Mouse (Mus musculus): ENCODE measurements around the gene Hist1h3h. TPM values are rescaled to one million over a fixed set of nuclear protein-coding genes. Genes with fewer than 3 reads are reported as not detected.
"Not testable (repeated sequence)": the region's sequence is repeated elsewhere in the genome, so short reads cannot be mapped to it uniquely, and the experiment has no call there.

Hist1h3h gene
- polyA plus RNA-seq, 1 experiment: not detected

- no peaks in the 10 kb centered on the region for H3K4me1 ChIP-seq (ENCODE audit: control insufficient read depth, insufficient read depth, low read length)
- peak overlapping the region; percentile 47 for H3K4me3 ChIP-seq (replicated peaks; ENCODE audit: insufficient read depth, low read depth, low read length)
- H3K27ac ChIP-seq (ENCODE audit: insufficient read depth, low read length): peak overlapping the region; percentile 57
- DNase-seq: no peak
- TF ChIP-seq POLR2A (IDR thresholded peaks at IDR 0.05; ENCODE audit: borderline replicate concordance, insufficient read depth, low read length): no peak
- no peak for TF ChIP-seq CTCF (IDR thresholded peaks at IDR 0.05; ENCODE audit: borderline replicate concordance, insufficient read depth, low read depth, low read length)
- 4% methylated on average over 10 of the region's 10 CpGs for WGBS
- no peaks in the 10 kb centered on the region for H3K27me3 ChIP-seq (ENCODE audit: control insufficient read depth, insufficient read depth, low read length)
Measured at GRCm38 (mm10) chr13:21753051-21753523, 35.6 kb downstream of the Hist1h3h start.

DNA sequence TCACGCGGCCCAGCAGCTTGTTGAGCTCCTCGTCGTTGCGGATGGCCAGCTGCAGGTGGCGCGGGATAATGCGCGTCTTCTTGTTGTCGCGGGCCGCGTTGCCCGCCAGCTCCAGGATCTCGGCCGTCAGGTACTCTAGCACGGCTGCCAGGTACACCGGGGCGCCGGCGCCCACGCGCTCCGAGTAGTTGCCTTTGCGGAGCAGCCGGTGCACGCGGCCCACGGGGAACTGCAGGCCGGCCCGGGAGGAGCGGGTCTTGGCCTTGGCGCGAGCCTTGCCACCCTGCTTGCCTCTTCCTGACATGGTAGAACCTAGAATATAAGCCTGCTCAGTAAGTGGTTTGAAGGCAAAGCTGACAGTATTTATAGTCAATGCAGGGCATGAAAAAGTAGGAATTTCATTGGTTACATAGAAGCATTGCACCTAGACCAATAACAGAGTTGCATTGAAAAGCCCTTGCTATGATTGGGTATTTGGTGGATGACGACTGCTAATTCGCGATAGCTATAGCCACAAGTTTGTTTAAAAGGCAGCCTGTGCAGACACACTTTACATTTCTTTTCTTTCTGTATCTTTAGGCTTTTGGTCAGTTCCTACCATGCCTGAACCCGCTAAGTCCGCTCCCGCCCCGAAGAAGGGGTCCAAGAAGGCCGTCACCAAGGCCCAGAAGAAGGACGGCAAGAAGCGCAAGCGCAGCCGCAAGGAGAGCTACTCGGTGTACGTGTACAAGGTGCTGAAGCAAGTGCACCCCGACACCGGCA, 36.2 kb downstream of the Hist1h3h start, which contains the start of the genes Hist1h2ak and Hist1h2bn:
Hist1h2ak (minus strand) TSS at position 304 of the 762 bp plus-strand sequence.
Hist1h2bn (plus strand) TSS at position 600 of the 762 bp plus-strand sequence.
- under 1% methylated on average over 47 of the region's 50 CpGs for WGBS
- H3K4me3 ChIP-seq (replicated peaks; ENCODE audit: insufficient read depth, low read depth, low read length): peak within 1 kb of the TSS; percentile 86
- peak; percentile 76 to 91 for DNase-seq
- TF ChIP-seq POLR2A (IDR thresholded peaks at IDR 0.05; ENCODE audit: borderline replicate concordance, insufficient read depth, low read length): 0 out of 2 replicates have a peak, but pooled peaks have one; percentile 39
- H3K4me1 ChIP-seq (ENCODE audit: control insufficient read depth, insufficient read depth, low read length); H3K27me3 ChIP-seq (ENCODE audit: control insufficient read depth, insufficient read depth, low read length): not testable (repeated sequence)
- H3K27ac ChIP-seq (ENCODE audit: insufficient read depth, low read length): peak within 1 kb of the TSS; percentile 57

DNA sequence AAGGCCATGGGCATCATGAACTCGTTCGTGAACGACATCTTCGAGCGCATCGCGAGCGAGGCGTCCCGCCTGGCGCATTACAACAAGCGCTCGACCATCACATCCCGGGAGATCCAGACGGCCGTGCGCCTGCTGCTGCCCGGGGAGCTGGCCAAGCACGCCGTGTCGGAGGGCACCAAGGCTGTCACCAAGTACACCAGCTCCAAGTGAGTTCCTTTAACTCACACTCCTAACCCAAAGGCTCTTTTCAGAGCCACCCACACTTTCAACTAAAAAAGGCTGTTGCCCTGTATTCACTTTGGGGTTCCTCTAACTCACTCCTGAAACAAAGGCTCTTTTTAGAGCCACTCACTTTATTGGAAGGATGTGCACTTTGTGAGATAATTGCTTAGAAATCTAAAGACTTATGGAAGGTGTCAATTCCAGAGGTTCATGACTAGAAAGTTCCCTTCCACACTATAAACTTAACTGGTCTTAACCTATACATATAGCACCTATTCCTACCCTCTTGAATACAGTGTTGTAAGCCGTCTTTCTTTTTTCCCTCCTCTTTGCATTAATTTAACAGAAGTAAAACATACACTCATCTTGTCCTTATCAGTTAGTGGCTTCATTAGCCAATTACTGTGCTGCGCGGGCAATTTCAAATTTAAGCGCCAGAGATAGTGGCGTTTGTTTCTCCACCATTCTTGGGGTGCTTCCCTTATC, 37.0 kb downstream of the Hist1h3h start:
- peak in 1 of 2 experiments; percentile 23 for DNase-seq
- not testable (repeated sequence) for H3K4me1 ChIP-seq (ENCODE audit: control insufficient read depth, insufficient read depth, low read length); H3K27ac ChIP-seq (ENCODE audit: insufficient read depth, low read length); H3K27me3 ChIP-seq (ENCODE audit: control insufficient read depth, insufficient read depth, low read length)
- peak overlapping the region; percentile 26 for H3K4me3 ChIP-seq (replicated peaks; ENCODE audit: insufficient read depth, low read depth, low read length)
- WGBS: 1% methylated on average over 23 of the region's 26 CpGs

GRCm38 (mm10) chr13:21755707-21756106, 38.2 kb downstream of the Hist1h3h start:
- no peaks in the 10 kb centered on the region for H3K27me3 ChIP-seq (ENCODE audit: control insufficient read depth, insufficient read depth, low read length)
- 57% methylated on average over 1 of the region's 1 CpGs for WGBS
- no peak overlapping the region for H3K4me3 ChIP-seq (replicated peaks; ENCODE audit: insufficient read depth, low read depth, low read length)
- H3K27ac ChIP-seq (ENCODE audit: insufficient read depth, low read length): no peak overlapping the region
- no peaks in the 10 kb centered on the region for H3K4me1 ChIP-seq (ENCODE audit: control insufficient read depth, insufficient read depth, low read length)
- DNase-seq: no peak
- TF ChIP-seq POLR2A (IDR thresholded peaks at IDR 0.05; ENCODE audit: borderline replicate concordance, insufficient read depth, low read length) (no peak), CTCF (IDR thresholded peaks at IDR 0.05; ENCODE audit: borderline replicate concordance, insufficient read depth, low read depth, low read length) (no peak)

Other genes with a start within 250 kb of the Hist1h3h start
- 0.44 and 0.54 TPM in 2 replicates for gene Nkapl, start 249.2 kb upstream of the Hist1h3h start, polyA plus RNA-seq (2012; rRNA removed)
- gene Zkscan4, start 238.8 kb upstream of the Hist1h3h start, polyA plus RNA-seq (2012; rRNA removed): 3.6 and 4.2 TPM in 2 replicates
- not detected in 2 replicates for gene Gm10065, start 238.2 kb upstream of the Hist1h3h start, polyA plus RNA-seq (2012; rRNA removed)
- gene AK157302, start 222.4 kb upstream of the Hist1h3h start, polyA plus RNA-seq (2012; rRNA removed): 1.5 and 1.8 TPM in 2 replicates
- gene Gm11273, start 216.2 kb upstream of the Hist1h3h start, polyA plus RNA-seq (2012; rRNA removed): 28.3 and 29.8 TPM in 2 replicates
- 7.5 and 9.8 TPM in 2 replicates for gene Zkscan8, start 186.5 kb upstream of the Hist1h3h start, polyA plus RNA-seq (2012; rRNA removed)
- gene Olfr1366, start 174.9 kb upstream of the Hist1h3h start, polyA plus RNA-seq (2012; rRNA removed): not detected in 2 replicates
- not detected in 2 replicates for gene Olfr1535, start 157.8 kb upstream of the Hist1h3h start, polyA plus RNA-seq (2012; rRNA removed)
- gene Olfr1364, start 135.9 kb upstream of the Hist1h3h start, polyA plus RNA-seq (2012; rRNA removed): not detected in 2 replicates
- not detected in 2 replicates for gene Olfr1362, start 103.6 kb upstream of the Hist1h3h start, polyA plus RNA-seq (2012; rRNA removed)
- gene Olfr11, start 75.1 kb upstream of the Hist1h3h start, polyA plus RNA-seq (2012; rRNA removed): 0.03 TPM in 1 of 2 replicates, not detected in the other
- not detected in 2 replicates for gene Olfr1361, start 54.3 kb upstream of the Hist1h3h start, polyA plus RNA-seq (2012; rRNA removed)
- gene Olfr1360, start 40.3 kb upstream of the Hist1h3h start, polyA plus RNA-seq (2012; rRNA removed): not detected in 2 replicates
- not detected in 2 replicates for gene Olfr1359, start 19.5 kb upstream of the Hist1h3h start, polyA plus RNA-seq (2012; rRNA removed)
- not detected in 2 replicates for gene Hist1h2bl, start 1.5 kb upstream of the Hist1h3h start, polyA plus RNA-seq (2012; rRNA removed)
- 0.84 and 1.5 TPM in 2 replicates for gene Hist1h2ai, start 1.2 kb upstream of the Hist1h3h start, polyA plus RNA-seq (2012; rRNA removed)
- gene Hist1h2bm, start 4.4 kb downstream of the Hist1h3h start, polyA plus RNA-seq (2012; rRNA removed): not detected in 2 replicates
- gene Hist1h4j, start 17.4 kb downstream of the Hist1h3h start, polyA plus RNA-seq (2012; rRNA removed): 2.4 and 3.6 TPM in 2 replicates
- 16.9 and 17.5 TPM in 2 replicates for gene Hist1h4k, start 32.8 kb downstream of the Hist1h3h start, polyA plus RNA-seq (2012; rRNA removed)
- 1.9 and 2.4 TPM in 2 replicates for gene Hist1h2ak, start 36.2 kb downstream of the Hist1h3h start, polyA plus RNA-seq (2012; rRNA removed)
- 1.2 and 2.6 TPM in 2 replicates for gene Hist1h2bn, start 36.5 kb downstream of the Hist1h3h start, polyA plus RNA-seq (2012; rRNA removed)
- 0.27 and 0.41 TPM in 2 replicates for gene Hist1h1b, start 63.0 kb downstream of the Hist1h3h start, polyA plus RNA-seq (2012; rRNA removed)
- gene Hist1h3i, start 65.7 kb downstream of the Hist1h3h start, polyA plus RNA-seq (2012; rRNA removed): 1.9 and 4.9 TPM in 2 replicates
- gene Hist1h2an, start 69.6 kb downstream of the Hist1h3h start, polyA plus RNA-seq (2012; rRNA removed): not detected in 2 replicates
- not detected in 2 replicates for gene Hist1h2bp, start 69.8 kb downstream of the Hist1h3h start, polyA plus RNA-seq (2012; rRNA removed)
- 1.2 and 2.3 TPM in 2 replicates for gene Hist1h2bq, start 92.5 kb downstream of the Hist1h3h start, polyA plus RNA-seq (2012; rRNA removed)
- gene Hist1h2ao, start 92.8 kb downstream of the Hist1h3h start, polyA plus RNA-seq (2012; rRNA removed): not detected in 2 replicates
- gene Hist1h4m, start 94.1 kb downstream of the Hist1h3h start, polyA plus RNA-seq (2012; rRNA removed): not detected in 2 replicates
- 12.7 and 19.8 TPM in 2 replicates for gene Hist1h4n, start 114.5 kb downstream of the Hist1h3h start, polyA plus RNA-seq (2012; rRNA removed)
- 1.5 and 1.6 TPM in 2 replicates for gene Hist1h2ap, start 115.8 kb downstream of the Hist1h3h start, polyA plus RNA-seq (2012; rRNA removed)
- gene Hist1h2br, start 116.1 kb downstream of the Hist1h3h start, polyA plus RNA-seq (2012; rRNA removed): 0.16 and 1.3 TPM in 2 replicates
- gene Zfp184, start 227.4 kb downstream of the Hist1h3h start, polyA plus RNA-seq (2012; rRNA removed): 0.95 and 1.0 TPM in 2 replicates